25 mouse cellular contexts compared by ENCODE assay signal in the genomic region with DNA sequence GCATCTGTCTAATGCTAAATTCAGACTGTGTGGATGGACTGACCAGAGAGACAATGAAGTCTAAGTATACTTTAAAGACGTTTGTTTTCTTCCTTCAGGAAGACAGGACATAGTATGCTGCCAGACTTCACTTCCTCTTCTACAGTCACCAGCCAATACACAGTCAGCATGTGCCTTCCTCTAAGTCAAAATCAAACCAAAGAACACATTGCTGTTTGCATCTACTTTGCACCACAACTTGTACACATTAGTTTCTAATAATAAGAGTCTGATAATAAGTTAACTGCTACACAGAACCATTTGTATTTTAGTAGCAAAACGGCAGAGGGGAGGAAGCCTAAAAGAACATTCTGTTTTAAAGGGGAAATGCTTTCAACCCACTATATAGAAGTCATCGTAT. TPM values are rescaled to one million over a fixed set of nuclear protein-coding genes. Genes with fewer than 3 reads are reported as not detected.
A peak's percentile ranks its signal among the peaks of the same experiment; 100 is the strongest.
DNase-seq lines count a peak whose midpoint lies in the region; ATAC-seq and TF ChIP-seq lines count a peak whose summit lies in the region.
"Had no signal": no experiment of that assay in that cellular context is flagged by ENCODE, and none has a peak within 500 bp of the region (broad histone marks: within the 10 kb centered on the region; RNA-seq: fewer than 3 reads in every experiment).

No protein-coding gene starts in this region.

- no peak for TF ChIP-seq EP300 in liver, postnatal 0 days (IDR thresholded peaks at IDR 0.05; ENCODE audit: low read depth)
- TF ChIP-seq EP300 in MEL (IDR thresholded peaks at IDR 0.05; ENCODE audit: low read depth in 1 of 2, low read length in 2 of 2), result peak in 1 of 2 experiments; percentile 42; a peak in 1 of 4 replicates

- no peaks in the 10 kb centered on the region for H3K36me3 ChIP-seq in heart, embryonic 15.5 days
- H3K36me3 ChIP-seq in liver, adult 2 months (ENCODE audit: control insufficient read depth, insufficient read depth, low read length), result no peaks in the 10 kb centered on the region
- no peaks in the 10 kb centered on the region for H3K36me3 ChIP-seq in liver, postnatal 0 days (replicated peaks; ENCODE audit: insufficient read depth, low read length)
- H3K36me3 ChIP-seq in MEL (ENCODE audit: control insufficient read depth in 1 of 2, insufficient read depth in 2 of 2, low read length in 2 of 2), result peaks cover 0 to 18% of the 10 kb centered on the region in 2 experiments; a peak in 2 of 4 replicates
- H3K36me3 ChIP-seq: embryonic facial prominence, embryonic 10.5 days; G1E; hindbrain, embryonic 12.5 days; limb, embryonic 12.5 days; liver, embryonic 12.5 days; midbrain, embryonic 15.5 days had no signal

- no peak for ATAC-seq in heart, embryonic 15.5 days (replicated peaks; ENCODE audit: insufficient number of reproducible peaks, insufficient read depth, low FRiP score, low read depth)
- ATAC-seq in liver, postnatal 0 days, result no peak
- ATAC-seq: forebrain, postnatal 0 days; liver, embryonic 12.5 days; midbrain, embryonic 15.5 days had no signal

- intact Hi-C loops in heart, postnatal 36 days (cut with DNase I), result no loop called here

- H3K4me3 ChIP-seq in heart, embryonic 15.5 days, result no peak overlapping the region
- H3K4me3 ChIP-seq in liver, adult 2 months (ENCODE audit: insufficient read depth, low read depth, low read length), result no peak overlapping the region
- no peak overlapping the region for H3K4me3 ChIP-seq in liver, postnatal 0 days (ENCODE audit: low read depth, low read length)
- no peak overlapping the region for H3K4me3 ChIP-seq in MEL (ENCODE audit: control insufficient read depth in 1 of 2, insufficient read depth in 1 of 2, low read depth in 2 of 2, low read length in 2 of 2)
- H3K4me3 ChIP-seq: embryonic facial prominence, embryonic 10.5 days; heart, adult 2 months; hindbrain, embryonic 12.5 days; limb, embryonic 12.5 days; liver, embryonic 12.5 days; midbrain, embryonic 15.5 days; myocyte had no signal

- no peak for TF ChIP-seq RAD21 in MEL (IDR thresholded peaks at IDR 0.05; ENCODE audit: low read depth, low read length)

- H3K4me2 ChIP-seq in heart, embryonic 15.5 days, result no peak overlapping the region
- H3K4me2 ChIP-seq in liver, postnatal 0 days (ENCODE audit: low read depth, low read length), result no peak overlapping the region
- H3K4me2 ChIP-seq: hindbrain, embryonic 12.5 days; limb, embryonic 12.5 days; liver, embryonic 12.5 days; midbrain, embryonic 15.5 days had no signal

- no peak for DNase-seq in heart, postnatal 36 days
- no peak for DNase-seq in liver, adult 2 months (ENCODE audit: extremely low read depth, low read depth, low spot score)
- DNase-seq in liver, postnatal 0 days, result no peak
- peak; percentile 80 for DNase-seq in MEL (ENCODE audit: low read depth, low spot score)
- DNase-seq in naive thymus-derived CD4-positive, alpha-beta T cell, adult 2 months (ENCODE audit: low read depth), result peak; percentile 8
- DNase-seq in adrenal gland, postnatal 25 days, result no peak
- DNase-seq in embryo, embryonic 10 days (ENCODE audit: low spot score), result no peak
- DNase-seq: adrenal gland, adult 2 months; cerebellum, adult 9-10 months; forebrain, postnatal 0 days; gastrocnemius, postnatal 25 days; kidney, adult 11 months; kidney, postnatal 10 days; layer of hippocampus, postnatal 36 days; lung, adult 2 months; lung, postnatal 36 days had no signal

- H3K79me2 ChIP-seq in liver, adult 2 months (ENCODE audit: control insufficient read depth, insufficient read depth, low read length), result no peaks in the 10 kb centered on the region
- H3K79me2 ChIP-seq in MEL (ENCODE audit: control insufficient read depth, insufficient read depth, low read length, poor library complexity), result peaks cover 4% of the 10 kb centered on the region

- no peaks in the 10 kb centered on the region for H3K27me3 ChIP-seq in heart, embryonic 15.5 days
- H3K27me3 ChIP-seq in liver, adult 2 months (ENCODE audit: control insufficient read depth, insufficient read depth, low read length), result no peaks in the 10 kb centered on the region
- no peaks in the 10 kb centered on the region for H3K27me3 ChIP-seq in liver, postnatal 0 days (ENCODE audit: insufficient read depth, low read length)
- no peaks in the 10 kb centered on the region for H3K27me3 ChIP-seq in MEL (ENCODE audit: control insufficient read depth in 1 of 2, insufficient read depth in 2 of 2, low read length in 2 of 2)
- H3K27me3 ChIP-seq: hindbrain, embryonic 12.5 days; limb, embryonic 12.5 days; liver, embryonic 12.5 days; midbrain, embryonic 15.5 days had no signal

- peak overlapping the region; percentile 47; the same call in 1 of the 2 replicates for H3K27ac ChIP-seq in heart, embryonic 15.5 days
- H3K27ac ChIP-seq in liver, adult 2 months (replicated peaks; ENCODE audit: insufficient read depth, low read depth, low read length), result 0 out of 2 replicates have a peak overlapping the region, but pooled peaks have one; percentile 19
- H3K27ac ChIP-seq in liver, postnatal 0 days (ENCODE audit: low read depth), result no peak overlapping the region; the same call in 1 of the 2 replicates
- H3K27ac ChIP-seq in MEL (ENCODE audit: control insufficient read depth, low read depth, low read length), result no peak overlapping the region
- H3K27ac ChIP-seq: embryonic facial prominence, embryonic 10.5 days; heart, adult 2 months; hindbrain, embryonic 12.5 days; limb, embryonic 12.5 days; liver, embryonic 12.5 days; midbrain, embryonic 15.5 days had no signal

- no peak for TF ChIP-seq CTCF in liver, adult 2 months (IDR thresholded peaks at IDR 0.05; ENCODE audit: low read depth, low read length)
- TF ChIP-seq CTCF in liver, postnatal 0 days (IDR thresholded peaks at IDR 0.05; ENCODE audit: low read depth), result no peak
- no peak for TF ChIP-seq CTCF in MEL (IDR thresholded peaks at IDR 0.05 in 2 of 3, conservative IDR thresholded peaks at IDR 0.05 in 1 of 3; ENCODE audit: control insufficient read depth in 1 of 3, insufficient read depth in 1 of 3, low read depth in 2 of 3, low read length in 3 of 3, poor library complexity in 1 of 3, severe bottlenecking in 1 of 3)

- no peaks in the 10 kb centered on the region for H3K9me3 ChIP-seq in heart, embryonic 15.5 days (replicated peaks)
- H3K9me3 ChIP-seq in liver, postnatal 0 days (ENCODE audit: low read length), result no peaks in the 10 kb centered on the region
- H3K9me3 ChIP-seq in MEL (replicated peaks; ENCODE audit: insufficient read depth, low read length), result no peaks in the 10 kb centered on the region
- H3K9me3 ChIP-seq: embryonic facial prominence, embryonic 10.5 days; G1E; hindbrain, embryonic 12.5 days; limb, embryonic 12.5 days; liver, embryonic 12.5 days; midbrain, embryonic 15.5 days had no signal

- 44% methylated on average over 3 of the region's 3 CpGs for WGBS in heart, embryonic 15.5 days
- 52% methylated on average over 3 of the region's 3 CpGs for WGBS in liver, adult 2 months
- 20% methylated on average over 3 of the region's 3 CpGs for WGBS in liver, postnatal 0 days (ENCODE audit: insufficient replicate concordance)

- no peaks in the 10 kb centered on the region; the same call in 1 of the 2 replicates for H3K4me1 ChIP-seq in heart, embryonic 15.5 days (replicated peaks)
- H3K4me1 ChIP-seq in liver, adult 2 months (ENCODE audit: control insufficient read depth, insufficient read depth, low read length), result no peaks in the 10 kb centered on the region
- peaks cover 14% of the 10 kb centered on the region for H3K4me1 ChIP-seq in liver, postnatal 0 days (ENCODE audit: insufficient read depth)
- H3K4me1 ChIP-seq in MEL (ENCODE audit: control insufficient read depth in 1 of 2, insufficient read depth in 2 of 2, low read length in 2 of 2), result peaks cover 6 to 19% of the 10 kb centered on the region in 2 experiments
- H3K4me1 ChIP-seq: embryonic facial prominence, embryonic 10.5 days; hindbrain, embryonic 12.5 days; midbrain, embryonic 15.5 days had no signal

- no peak for TF ChIP-seq POLR2A in liver, adult 2 months (IDR thresholded peaks at IDR 0.05; ENCODE audit: extremely low read depth, insufficient read depth, low read length)
- no peak for TF ChIP-seq POLR2A in MEL (IDR thresholded peaks at IDR 0.05; ENCODE audit: control insufficient read depth in 1 of 2, insufficient read depth in 1 of 2, low read depth in 1 of 2, low read length in 2 of 2, poor library complexity in 1 of 2)

- no peak overlapping the region for H3K9ac ChIP-seq in heart, embryonic 15.5 days
- H3K9ac ChIP-seq in liver, adult 2 months (ENCODE audit: low read depth, low read length), result no peak overlapping the region
- no peak overlapping the region for H3K9ac ChIP-seq in liver, postnatal 0 days (replicated peaks)
- no peak overlapping the region for H3K9ac ChIP-seq in MEL (ENCODE audit: control insufficient read depth, low read depth, low read length, poor library complexity, severe bottlenecking)
- H3K9ac ChIP-seq: forebrain, postnatal 0 days; hindbrain, embryonic 12.5 days; limb, embryonic 12.5 days; liver, embryonic 12.5 days; midbrain, embryonic 15.5 days had no signal

TF ChIP-seq in MEL, 35 proteins besides CTCF, POLR2A, EP300 and RAD21 (continues in another document):
- TF ChIP-seq USF1 (IDR thresholded peaks at IDR 0.05; ENCODE audit: low read depth, low read length) (no peak), SMC3 (IDR thresholded peaks at IDR 0.05; ENCODE audit: low read depth, low read length) (no peak), NRF1 (IDR thresholded peaks at IDR 0.05; ENCODE audit: insufficient read depth, low read depth, low read length, poor library complexity, severe bottlenecking) (no peak), MEF2A (IDR thresholded peaks at IDR 0.05; ENCODE audit: extremely low read depth, insufficient replicate concordance, low read depth, low read length, poor library complexity, severe bottlenecking) (no peak), MYC (IDR thresholded peaks at IDR 0.05; ENCODE audit: low read depth, low read length) (peak; percentile 86; the same call in 1 of the 2 replicates), SIN3A (IDR thresholded peaks at IDR 0.05; ENCODE audit: low read length) (peak; percentile 47; the same call in 1 of the 2 replicates), MAZ (IDR thresholded peaks at IDR 0.05; ENCODE audit: low read depth, low read length) (no peak), MAFK (IDR thresholded peaks at IDR 0.05; ENCODE audit: borderline replicate concordance, low read depth, low read length) (no peak), HCFC1 (IDR thresholded peaks at IDR 0.05; ENCODE audit: low read depth, low read length) (no peak), JUND (IDR thresholded peaks at IDR 0.05; ENCODE audit: low read depth, low read length) (no peak), GATA1 (IDR thresholded peaks at IDR 0.05; ENCODE audit: low read depth, low read length) (no peak)

RNA-seq across cellular contexts. Expression of a gene that starts 4.5 kb away (rescaled TPM):
- polyA plus RNA-seq in heart, embryonic 15.5 days (2015; fragmentation: Nextera tagmentation; extraction: Ambion mirVana), result 33.9 and 34.5 TPM in 2 replicates
- 10 to 100 TPM; 31.7 to 58.7 TPM for total RNA-seq in heart, postnatal 36 days (2021)
- 8.8 and 9.0 TPM in 2 replicates for total RNA-seq in liver, adult 2 months (2014; rRNA removed)
- polyA plus RNA-seq in liver, adult 2 months (2012; rRNA removed), result 2.5 and 3.0 TPM in 2 replicates
- 33.4 and 34.5 TPM in 2 replicates for polyA plus RNA-seq in liver, postnatal 0 days (2015; fragmentation: Nextera tagmentation; extraction: Ambion mirVana)
- 30.0 and 30.4 TPM in 2 replicates for total RNA-seq in MEL (2012; rRNA removed)
- polyA plus RNA-seq in MEL (2012; ENCODE audit: insufficient read depth in 1 of 2, insufficient read length in 2 of 2, low read depth in 1 of 2, low replicate concordance in 2 of 2, missing spikeins in 1 of 2), result 10 to 100 TPM; 34.7 to 51.1 TPM
- 98.2 and 127 TPM in 2 replicates for total RNA-seq in adrenal gland, postnatal 25 days (2021)

Comparison
In these comparisons a context has a peak if more than half of its experiments do, and no peak if none do; other contexts are left out.
1. H3K27ac ChIP-seq: peak in heart, embryonic 15.5 days (single experiment) and liver, adult 2 months (single experiment); none in liver, postnatal 0 days (single experiment) and MEL (single experiment).
2. DNase-seq: peak in MEL (single experiment) and naive thymus-derived CD4-positive, alpha-beta T cell, adult 2 months (single experiment); none in heart, postnatal 36 days (0 of 2), liver, adult 2 months (single experiment), liver, postnatal 0 days (single experiment), adrenal gland, postnatal 25 days (single experiment) and embryo, embryonic 10 days (single experiment).